Mouse (Mus musculus): ENCODE measurements around the gene Vps35. TPM values are rescaled to one million over a fixed set of nuclear protein-coding genes. Genes with fewer than 3 reads are reported as not detected.

Gene Vps35
- 169 TPM for polyA plus RNA-seq (2015; fragmentation: Illumina TruSeq; extraction: RNeasy Lipid Tissue Mini Kit (QIAGEN cat#74804); ENCODE audit: low read depth, low replicate concordance)

DNA sequence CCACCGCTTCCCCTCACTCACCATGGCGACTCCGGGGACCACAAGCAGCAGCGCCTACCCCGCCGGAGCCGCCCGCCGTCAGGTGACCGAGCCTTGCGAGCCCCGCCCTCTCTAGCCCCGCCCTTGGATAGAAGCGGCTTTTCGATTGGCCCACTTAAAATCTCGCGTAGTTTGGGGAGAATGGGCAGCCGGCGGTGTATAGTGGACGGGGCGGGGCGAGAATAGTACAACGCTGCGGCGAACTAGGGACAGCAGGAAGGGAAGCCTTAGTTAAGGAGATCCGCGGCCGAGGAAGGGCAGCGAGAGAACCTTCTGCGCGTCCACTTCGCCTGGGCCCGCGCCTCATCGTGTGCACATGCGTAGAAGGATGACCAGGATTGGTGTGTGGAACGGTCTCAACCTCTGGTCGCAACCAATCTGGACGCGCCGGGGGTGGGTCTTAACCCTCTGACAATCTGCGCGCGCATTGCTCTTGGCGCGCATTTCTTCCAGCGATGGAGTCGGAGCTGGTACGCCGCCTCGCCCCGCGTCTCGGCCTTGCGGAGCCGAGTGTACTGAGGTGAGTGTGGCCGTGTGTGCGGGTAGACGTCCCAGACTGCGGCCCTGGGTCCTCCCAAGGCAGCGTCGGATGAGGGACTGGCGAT, at the start of gene Vps35, which contains the start of gene Orc6:
Gene Vps35 (minus strand): TSS at position 369 of the 644 bp plus-strand sequence.
Gene Orc6 (plus strand): TSS at position 199 of the 644 bp plus-strand sequence.

DNA sequence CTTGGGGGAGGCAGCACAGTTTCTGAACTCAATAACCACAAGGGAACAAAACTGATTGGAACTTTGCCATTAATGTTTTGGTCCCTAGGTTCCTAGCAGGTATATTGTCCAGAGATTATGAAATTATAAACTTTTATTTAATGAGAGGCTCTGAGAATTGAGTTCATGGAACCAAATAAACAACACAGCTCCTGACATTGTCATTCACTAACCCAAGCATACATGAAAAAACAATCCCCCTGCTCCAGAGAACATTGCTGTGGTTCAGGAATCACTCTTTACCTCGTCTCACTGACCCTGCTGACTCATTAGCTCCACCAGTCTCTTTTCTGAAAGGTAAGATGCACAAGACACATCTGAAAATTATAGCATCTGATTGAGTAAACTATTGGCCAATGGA, 73.9 kb downstream of the Vps35 start, which contains the start of gene Olfr371:
Gene Olfr371 (plus strand): TSS at position 301 of the 400 bp plus-strand sequence.

Other genes starting within 250 kb of the Vps35 start
- gene Fbxw9, start 239.7 kb downstream of the Vps35 start, polyA plus RNA-seq (2015; fragmentation: Illumina TruSeq; extraction: RNeasy Lipid Tissue Mini Kit (QIAGEN cat#74804); ENCODE audit: low read depth, low replicate concordance) = 19.6 TPM
- gene Gm5741, start 231.8 kb downstream of the Vps35 start, polyA plus RNA-seq (2015; fragmentation: Illumina TruSeq; extraction: RNeasy Lipid Tissue Mini Kit (QIAGEN cat#74804); ENCODE audit: low read depth, low replicate concordance) = 7.4 TPM
- gene Dhps, start 228.0 kb downstream of the Vps35 start, polyA plus RNA-seq (2015; fragmentation: Illumina TruSeq; extraction: RNeasy Lipid Tissue Mini Kit (QIAGEN cat#74804); ENCODE audit: low read depth, low replicate concordance) = 80.6 TPM
- gene Wdr83os, start 219.1 kb downstream of the Vps35 start, polyA plus RNA-seq (2015; fragmentation: Illumina TruSeq; extraction: RNeasy Lipid Tissue Mini Kit (QIAGEN cat#74804); ENCODE audit: low read depth, low replicate concordance) = 86.9 TPM
- 34.9 TPM for gene Wdr83, start 218.5 kb downstream of the Vps35 start, polyA plus RNA-seq (2015; fragmentation: Illumina TruSeq; extraction: RNeasy Lipid Tissue Mini Kit (QIAGEN cat#74804); ENCODE audit: low read depth, low replicate concordance)
- 29.5 TPM for gene Man2b1, start 216.5 kb downstream of the Vps35 start, polyA plus RNA-seq (2015; fragmentation: Illumina TruSeq; extraction: RNeasy Lipid Tissue Mini Kit (QIAGEN cat#74804); ENCODE audit: low read depth, low replicate concordance)
- gene Zfp791, start 176.7 kb downstream of the Vps35 start, polyA plus RNA-seq (2015; fragmentation: Illumina TruSeq; extraction: RNeasy Lipid Tissue Mini Kit (QIAGEN cat#74804); ENCODE audit: low read depth, low replicate concordance) = 6.6 TPM
- not detected for gene Cks1brt, start 147.9 kb downstream of the Vps35 start, polyA plus RNA-seq (2015; fragmentation: Illumina TruSeq; extraction: RNeasy Lipid Tissue Mini Kit (QIAGEN cat#74804); ENCODE audit: low read depth, low replicate concordance)
- not detected for gene Olfr371, start 73.8 kb downstream of the Vps35 start, polyA plus RNA-seq (2015; fragmentation: Illumina TruSeq; extraction: RNeasy Lipid Tissue Mini Kit (QIAGEN cat#74804); ENCODE audit: low read depth, low replicate concordance)
- gene Orc6, start 170 bp downstream of the Vps35 start, polyA plus RNA-seq (2015; fragmentation: Illumina TruSeq; extraction: RNeasy Lipid Tissue Mini Kit (QIAGEN cat#74804); ENCODE audit: low read depth, low replicate concordance) = 45.2 TPM
- 4.0 TPM for gene Mylk3, start 86.5 kb upstream of the Vps35 start, polyA plus RNA-seq (2015; fragmentation: Illumina TruSeq; extraction: RNeasy Lipid Tissue Mini Kit (QIAGEN cat#74804); ENCODE audit: low read depth, low replicate concordance)
- gene 4921524J17Rik, start 133.0 kb upstream of the Vps35 start, polyA plus RNA-seq (2015; fragmentation: Illumina TruSeq; extraction: RNeasy Lipid Tissue Mini Kit (QIAGEN cat#74804); ENCODE audit: low read depth, low replicate concordance) = 24.8 TPM
- gene Gpt2, start 192.8 kb upstream of the Vps35 start, polyA plus RNA-seq (2015; fragmentation: Illumina TruSeq; extraction: RNeasy Lipid Tissue Mini Kit (QIAGEN cat#74804); ENCODE audit: low read depth, low replicate concordance) = 40.6 TPM